Mouse (Mus musculus) left cerebral cortex, adult 8-10 months (tissue): ENCODE data around the gene Rara. TPM values are rescaled to one million over a fixed set of nuclear protein-coding genes. Genes with fewer than 3 reads are reported as not detected.

Experiments used
- DNase-seq, 2 experiments: peaks; one replicate each; pipeline ENCODE4 v3.0.0; 2022; ENCODE audit warnings: low spot score in 2 of 2
- total RNA-seq, 4 experiments: library from RNA; stranded (reverse); gene quantifications; 2 replicates each; pipeline ENCODE4 v1.2.4; 2022

Gene Rara
- total RNA-seq, 4 experiments from 2014 or later: 11.1 to 11.7 (median 11.4) TPM

GRCm38 (mm10) chr11:98952111-98952510 is 24.5 kb downstream of the Rara start:
- DNase-seq: no peak

- no peak for DNase-seq
Measured at GRCm38 (mm10) chr11:98952736-98953135, 25.1 kb downstream of the Rara start.

- no peak for DNase-seq
Measured at GRCm38 (mm10) chr11:98953361-98953760, 25.7 kb downstream of the Rara start.

- DNase-seq: no peak
Measured at GRCm38 (mm10) chr11:98953835-98954320, 26.3 kb downstream of the Rara start.

GRCm38 (mm10) chr11:98954373-98954772 is 26.8 kb downstream of the Rara start:
- DNase-seq: no peak

- peak in 1 of 2 experiments; percentile 12 for DNase-seq
Measured at GRCm38 (mm10) chr11:98954801-98955706, 27.4 kb downstream of the Rara start.

GRCm38 (mm10) chr11:98955707-98956235 is 28.2 kb downstream of the Rara start:
- DNase-seq: no peak

- no peak for DNase-seq
Measured at GRCm38 (mm10) chr11:98956340-98956739, 28.7 kb downstream of the Rara start.

- DNase-seq: no peak
Measured at GRCm38 (mm10) chr11:98959437-98960312, 32.1 kb downstream of the Rara start.

GRCm38 (mm10) chr11:98960313-98960906 is 32.8 kb downstream of the Rara start:
- no peak for DNase-seq

GRCm38 (mm10) chr11:98961051-98961592 is 33.5 kb downstream of the Rara start:
- no peak for DNase-seq

- DNase-seq: no peak
Measured at GRCm38 (mm10) chr11:98961766-98962165, 34.1 kb downstream of the Rara start.

GRCm38 (mm10) chr11:98962421-98963095 is 34.9 kb downstream of the Rara start:
- DNase-seq: no peak

- no peak for DNase-seq
Measured at GRCm38 (mm10) chr11:98963191-98964021, 35.8 kb downstream of the Rara start.

GRCm38 (mm10) chr11:98964201-98964615 is 36.6 kb downstream of the Rara start:
- DNase-seq: no peak

- DNase-seq: no peak
Measured at GRCm38 (mm10) chr11:98964616-98965415, 37.2 kb downstream of the Rara start.

- no peak for DNase-seq
Measured at GRCm38 (mm10) chr11:98965416-98966077, 37.9 kb downstream of the Rara start.
